Mouse (Mus musculus) cerebellum, adult 9-10 months (tissue): ENCODE measurements at regions not wholly inside any gene's neighbourhood (a gene's known extent, or its start where the extent isn't known, plus 50 kb on each side); places are given as distances from the start of the nearest gene placed in this dataset.

Source experiments
- DNase-seq: peaks from one replicate; pipeline ENCODE4 v3.0.0; 2022

DNA sequence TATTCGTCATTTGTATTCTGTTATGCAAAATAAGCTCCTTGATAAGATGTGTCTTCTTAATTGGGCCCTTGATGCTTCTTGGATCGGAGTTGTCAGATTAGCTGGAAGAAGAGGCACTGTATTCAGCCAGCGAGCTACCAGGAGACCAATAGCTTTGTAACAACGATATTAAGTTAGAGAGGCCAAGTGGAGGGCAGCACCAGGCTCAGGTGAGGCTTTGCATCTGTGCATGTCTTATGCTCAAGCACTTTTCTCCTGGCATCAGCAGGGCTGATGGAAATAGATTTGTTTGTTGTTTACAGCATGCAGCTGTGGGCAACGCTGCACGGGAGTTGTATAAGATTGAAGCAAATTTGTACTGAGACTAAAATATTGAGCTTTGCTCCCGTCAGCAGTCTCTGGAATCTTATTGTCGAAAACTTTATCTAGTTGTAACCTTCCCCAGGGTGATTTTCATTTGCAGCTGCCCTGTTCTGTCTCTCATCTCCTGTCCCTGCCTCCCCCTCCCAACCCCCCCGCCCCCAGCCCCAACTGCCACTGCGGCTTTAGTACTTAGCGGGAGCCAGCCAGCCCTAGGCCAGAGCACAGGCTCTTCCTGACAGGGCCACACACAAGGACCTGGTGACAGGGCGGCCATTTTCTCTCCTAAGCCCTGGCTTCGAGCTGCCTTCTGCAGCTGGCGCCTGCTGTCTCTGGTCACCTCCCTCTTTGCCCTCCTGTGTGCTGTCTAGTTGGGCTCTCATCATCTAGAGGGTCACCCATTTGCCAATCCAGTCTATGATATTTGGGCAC, 247.3 kb downstream of the Tshz3 start:
- no peak for DNase-seq

DNA sequence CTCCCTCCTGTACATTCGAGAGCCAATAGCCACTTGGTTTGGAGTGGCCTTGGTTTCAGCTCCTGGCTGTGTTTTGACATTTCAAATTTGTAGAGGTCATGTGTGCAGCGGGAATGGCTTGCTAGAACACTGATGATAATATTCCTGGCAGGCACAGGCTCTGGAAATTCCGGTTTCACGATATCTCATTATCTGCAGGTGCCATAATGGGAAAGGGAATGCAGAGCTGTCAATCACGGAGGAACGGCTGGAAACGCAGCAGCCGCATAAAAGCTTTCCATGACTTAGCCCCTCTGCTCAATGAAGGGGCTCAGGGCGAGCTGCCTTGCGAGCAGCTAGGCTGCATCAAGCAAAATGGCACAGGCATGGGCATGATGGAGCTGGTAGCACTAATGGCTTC, 251.6 kb downstream of the Tshz3 start:
- no peak for DNase-seq

DNA sequence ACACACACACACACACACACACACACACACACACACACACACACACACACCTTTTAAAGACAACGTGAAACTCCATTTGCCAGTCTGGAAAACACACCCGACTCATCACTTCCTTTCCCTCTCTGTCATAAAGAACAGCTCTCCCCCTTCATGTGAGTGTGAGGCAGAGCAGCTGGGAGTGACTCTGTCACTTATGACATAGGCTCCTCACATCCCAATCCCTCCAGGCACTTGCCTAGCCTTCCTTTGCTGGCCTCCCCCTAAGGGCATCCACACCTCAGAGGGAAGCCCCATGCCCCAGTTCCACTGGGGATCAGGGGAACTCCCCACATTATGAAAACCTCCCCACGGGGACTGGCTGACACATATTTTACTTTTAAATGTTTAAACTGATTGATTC, 257.5 kb downstream of the Tshz3 start:
- no peak for DNase-seq

DNA sequence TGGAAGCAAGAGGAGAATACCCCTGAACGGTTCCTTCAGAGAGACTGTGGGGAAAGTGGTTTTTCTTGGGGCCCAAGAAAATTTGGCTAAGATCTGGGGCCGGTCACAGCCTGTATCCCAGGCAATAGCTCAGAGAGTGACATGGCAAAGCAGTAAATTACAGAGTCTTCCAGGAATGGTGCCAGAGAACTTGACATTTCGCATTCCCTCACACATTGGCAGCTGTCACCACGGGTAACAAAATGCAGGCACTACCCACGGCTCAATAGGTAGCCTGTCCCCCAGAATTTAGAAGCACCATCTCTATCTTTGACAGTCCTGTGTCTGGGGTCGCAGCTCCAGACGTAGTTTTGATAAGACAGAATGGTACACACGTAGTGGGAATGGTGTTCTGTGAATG, 260.3 kb downstream of the Tshz3 start:
- no peak for DNase-seq

DNA sequence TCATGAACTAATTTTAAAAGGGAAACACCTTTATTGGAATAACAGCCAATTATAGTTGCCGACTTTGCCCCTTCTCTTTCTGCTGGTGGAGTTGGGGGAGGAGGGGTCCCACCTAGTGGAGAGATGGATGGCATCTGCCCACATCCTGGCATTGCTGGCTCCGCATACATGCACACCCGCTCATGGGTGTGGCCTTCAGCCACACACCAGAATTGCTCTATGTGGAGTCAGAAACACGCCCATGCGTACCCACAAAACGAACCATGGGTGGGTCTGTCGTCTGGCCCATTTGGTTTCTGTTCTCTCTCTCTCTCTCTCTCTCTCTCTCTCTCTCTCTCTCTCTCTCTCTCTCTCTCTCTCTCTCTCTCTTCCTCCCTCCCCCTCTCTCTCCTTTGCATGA, 273.9 kb downstream of the Tshz3 start:
- no peak for DNase-seq

DNA sequence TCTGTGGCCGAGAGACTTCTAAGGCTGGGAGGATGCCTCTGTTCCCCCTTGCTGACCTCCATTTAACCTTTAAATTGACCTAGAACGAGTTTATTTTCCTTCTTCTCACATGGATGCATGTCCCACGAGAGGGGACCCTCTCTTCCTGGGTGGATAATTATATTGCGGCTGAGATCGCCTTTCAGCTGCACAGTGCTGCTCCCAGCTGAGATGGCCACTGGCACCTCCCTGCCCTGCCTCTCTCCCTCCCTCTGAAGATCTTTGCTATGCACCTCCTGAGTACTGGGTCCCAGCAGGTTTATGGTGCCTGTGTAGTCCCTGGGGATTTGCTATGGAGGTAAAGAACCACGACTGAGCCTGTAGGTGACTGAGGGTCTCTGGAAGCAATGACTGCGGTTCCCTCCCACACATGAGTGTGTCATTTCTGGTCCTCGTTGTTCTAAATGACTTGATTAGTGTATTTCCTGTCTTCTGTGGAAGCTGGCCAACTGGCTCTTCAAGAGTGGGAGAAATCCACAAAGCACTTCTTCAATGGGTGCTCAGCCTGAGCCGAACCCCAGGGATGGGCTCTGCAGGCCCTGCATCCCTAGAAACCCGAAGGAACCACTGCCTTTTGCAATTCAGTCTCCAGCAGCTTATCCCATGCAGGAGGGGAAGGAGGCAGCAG, 275.9 kb downstream of the Tshz3 start:
- DNase-seq, result no peak

DNA sequence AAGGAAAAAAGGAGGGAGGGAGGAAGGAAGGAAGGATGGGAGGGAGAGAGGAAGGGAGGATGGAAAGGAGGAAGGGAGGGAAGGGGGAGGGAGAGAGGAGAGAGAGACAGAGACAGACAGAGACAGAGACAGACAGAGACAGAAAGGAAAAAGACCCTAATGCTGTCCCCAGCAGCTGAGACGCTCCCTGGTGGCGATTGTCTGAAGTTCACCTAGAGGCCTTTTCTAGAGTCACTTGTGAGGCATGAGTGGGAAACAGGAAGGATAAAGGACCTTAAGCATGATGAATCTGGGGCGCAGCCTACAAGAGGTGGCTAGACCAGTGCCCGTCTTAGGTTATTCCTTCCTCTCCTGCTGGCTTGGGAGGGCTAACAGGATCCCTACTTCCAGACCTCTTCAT, 276.7 kb downstream of the Tshz3 start:
- DNase-seq, result peak; percentile 2

DNA sequence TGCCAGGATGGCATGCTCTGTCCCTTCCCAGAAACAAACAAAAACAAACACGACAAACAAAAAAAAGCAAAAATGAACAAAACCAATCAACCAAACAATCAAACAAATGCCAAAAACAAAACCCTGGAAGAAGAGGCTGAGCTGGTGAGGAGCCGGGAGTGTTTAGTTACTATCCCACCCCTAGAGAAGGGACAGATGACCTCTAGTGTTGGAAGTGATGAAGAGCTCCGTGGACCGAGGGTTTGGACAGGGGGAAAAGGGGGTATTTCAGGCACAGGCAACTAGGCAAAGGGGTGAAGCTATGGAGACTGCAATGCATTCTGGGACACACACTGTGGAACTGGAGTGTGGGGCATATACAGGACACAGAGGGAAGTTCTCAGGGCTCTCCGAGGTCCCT, 277.6 kb downstream of the Tshz3 start:
- DNase-seq, result no peak

DNA sequence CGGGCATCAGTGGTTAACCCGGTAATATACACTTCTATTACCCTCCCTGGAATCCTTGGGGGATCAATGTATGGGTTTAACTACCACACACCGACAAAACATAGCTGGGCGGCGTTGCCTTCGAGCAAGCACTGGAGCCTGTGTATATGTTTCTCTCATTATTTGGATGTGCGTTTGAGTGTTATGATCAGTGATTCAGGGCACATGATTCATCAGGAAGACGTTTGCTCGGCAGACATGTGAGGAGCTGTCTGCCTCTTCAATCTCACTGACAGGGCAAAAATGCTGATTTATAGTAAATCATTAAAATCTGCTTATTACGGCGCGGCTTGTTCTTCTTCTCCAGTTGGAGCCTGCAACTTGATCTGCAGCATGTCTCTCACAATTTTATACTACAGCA, 279.9 kb downstream of the Tshz3 start:
- no peak for DNase-seq

DNA sequence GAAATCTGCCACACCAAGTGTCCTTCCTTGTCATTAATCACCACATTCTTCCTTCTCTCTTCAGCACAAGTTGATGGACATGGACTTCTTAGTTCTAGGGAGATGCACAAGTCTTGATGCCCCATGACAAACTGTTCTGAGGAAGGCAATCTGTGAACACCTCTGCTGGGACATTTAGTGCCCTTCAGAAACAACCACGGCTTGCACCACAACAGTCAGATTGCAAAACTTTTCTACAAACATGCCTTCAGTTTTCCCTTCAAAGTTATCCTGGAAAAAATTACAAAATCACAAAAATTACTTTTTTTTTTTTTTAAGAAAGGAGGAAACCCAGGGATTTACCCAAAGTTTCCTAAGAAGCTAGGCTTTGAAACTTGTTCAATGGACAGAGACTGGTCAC, 291.5 kb downstream of the Tshz3 start:
- DNase-seq, result no peak

DNA sequence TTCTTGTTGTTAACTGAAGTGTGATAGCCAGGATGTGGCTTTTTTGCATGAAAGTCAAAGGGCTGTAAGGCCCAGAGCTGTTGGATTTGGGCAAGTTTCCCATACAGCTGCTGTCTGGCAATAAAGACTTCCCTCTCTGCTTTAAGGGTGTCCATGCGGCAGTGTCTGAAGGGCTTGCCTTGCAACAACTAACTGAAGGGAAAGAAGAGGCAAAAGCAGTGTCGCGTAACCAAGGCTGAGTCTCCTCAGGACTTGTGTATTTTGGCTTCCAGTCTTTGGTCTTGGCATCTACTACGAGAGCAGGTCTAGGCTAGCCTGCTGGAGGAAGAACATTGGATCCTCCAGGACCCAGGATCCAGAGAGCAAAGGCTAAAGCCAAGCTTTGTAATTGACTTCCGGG, 306.7 kb downstream of the Tshz3 start:
- no peak for DNase-seq

DNA sequence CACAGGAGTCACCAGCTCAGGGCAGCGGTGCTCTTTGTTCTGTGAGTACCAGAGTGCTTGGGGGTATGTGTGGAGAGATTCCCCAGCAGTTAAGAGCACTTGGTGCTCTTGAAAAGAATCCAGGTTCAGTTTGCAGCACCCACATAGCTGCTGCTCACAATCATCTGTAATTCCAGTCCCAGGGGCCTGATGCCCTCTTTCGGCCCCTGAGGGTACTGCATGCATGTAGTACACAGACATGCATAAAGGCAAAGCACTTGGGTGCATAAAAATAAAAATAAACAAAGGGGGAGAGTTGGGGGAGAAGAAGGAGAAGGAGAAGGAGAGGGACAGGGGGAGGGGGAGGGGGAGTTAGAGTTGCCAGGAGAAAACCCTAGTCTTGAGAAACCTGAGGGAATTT, 307.8 kb downstream of the Tshz3 start:
- DNase-seq, result no peak

DNA sequence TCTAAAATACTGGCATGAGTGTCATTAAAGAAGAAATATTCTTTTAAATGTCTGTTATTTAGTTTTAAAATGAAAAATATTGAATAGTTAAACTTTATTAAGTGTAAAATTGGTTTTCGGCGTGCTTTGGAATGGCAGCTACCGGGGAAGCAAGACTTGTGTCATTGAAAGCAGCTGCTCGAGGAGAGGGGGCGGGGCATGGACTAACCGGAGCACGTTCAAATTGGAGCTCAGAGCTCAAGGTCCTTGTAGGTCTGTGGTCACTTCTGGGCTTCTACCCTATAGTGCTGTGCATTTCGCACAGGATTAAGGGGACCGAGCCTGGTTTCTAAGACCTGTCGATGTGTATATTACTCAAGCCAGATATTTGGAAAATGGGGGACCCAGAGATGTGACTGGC, 309.0 kb downstream of the Tshz3 start:
- DNase-seq, result no peak

DNA sequence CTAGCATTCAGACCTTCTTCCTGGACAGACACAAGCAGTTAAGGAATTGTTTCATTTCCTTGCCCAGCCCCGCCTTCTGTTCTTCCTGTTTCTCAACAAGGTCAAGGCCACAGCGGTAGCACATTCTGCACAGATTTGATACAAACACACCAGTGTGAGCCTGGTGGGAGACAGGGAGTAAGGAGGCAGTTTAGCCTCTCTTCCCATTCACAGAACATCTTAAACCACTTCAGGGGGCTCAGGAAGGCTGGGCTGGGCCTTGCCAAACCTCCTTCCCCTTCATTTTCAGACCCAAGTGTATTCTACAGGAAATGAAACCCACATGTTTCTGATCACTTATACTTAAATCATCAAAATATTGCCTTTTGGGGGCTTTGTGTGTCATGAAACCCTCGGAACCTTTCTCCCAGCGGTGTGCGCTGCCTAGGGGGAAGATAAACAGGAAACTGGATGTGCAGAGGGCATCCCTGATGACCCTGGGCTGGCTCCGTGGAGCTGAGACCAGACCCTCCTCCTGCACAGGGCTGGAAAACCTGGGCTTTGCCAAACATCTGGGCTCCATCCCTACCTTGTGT, 313.3 kb downstream of the Tshz3 start:
- no peak for DNase-seq

DNA sequence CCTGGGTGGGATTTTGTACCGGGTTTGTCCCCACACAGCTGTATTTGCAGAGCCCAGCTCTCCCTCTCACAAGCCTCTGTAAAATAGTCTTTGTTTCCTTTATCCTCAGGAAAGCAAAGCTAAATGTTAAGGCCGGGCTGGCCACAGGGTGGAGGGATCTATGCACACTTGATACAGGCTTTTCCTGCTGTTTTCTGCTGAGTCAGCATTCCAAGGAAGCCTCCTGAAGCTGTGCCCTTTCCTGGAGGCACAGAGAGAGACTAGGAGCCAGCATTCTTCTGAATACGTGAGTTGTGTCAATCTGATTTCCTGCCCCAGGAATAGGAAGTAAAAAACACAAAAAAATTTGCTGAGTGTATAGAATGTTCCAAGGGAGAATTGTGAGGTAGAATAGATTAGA, 322.2 kb downstream of the Tshz3 start:
- DNase-seq, result no peak

DNA sequence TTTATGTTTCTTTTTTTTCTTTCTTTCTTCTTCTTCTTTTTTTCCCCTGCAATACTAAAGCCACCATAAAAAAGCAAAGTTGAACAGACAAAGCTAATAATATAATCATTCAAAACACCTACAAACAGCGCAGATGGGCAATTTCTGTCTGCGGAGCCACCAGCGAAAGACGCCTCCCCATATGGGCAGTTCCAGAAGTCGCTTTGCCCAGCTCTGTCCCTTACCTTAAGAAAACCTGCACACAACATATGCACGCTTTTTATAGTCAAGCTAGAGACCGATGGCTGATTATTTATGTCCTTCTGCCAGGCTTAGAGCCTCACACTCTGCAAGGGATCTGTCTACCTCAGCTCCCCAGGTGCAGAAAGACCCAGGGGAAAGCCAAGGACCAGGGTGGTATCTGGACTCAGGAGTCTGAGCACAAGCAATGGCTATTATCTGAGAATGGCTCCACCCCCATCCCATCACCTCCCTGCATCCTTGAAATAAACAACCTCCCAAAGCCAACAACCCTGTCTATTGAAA, 326.6 kb downstream of the Tshz3 start:
- DNase-seq, result no peak

DNA sequence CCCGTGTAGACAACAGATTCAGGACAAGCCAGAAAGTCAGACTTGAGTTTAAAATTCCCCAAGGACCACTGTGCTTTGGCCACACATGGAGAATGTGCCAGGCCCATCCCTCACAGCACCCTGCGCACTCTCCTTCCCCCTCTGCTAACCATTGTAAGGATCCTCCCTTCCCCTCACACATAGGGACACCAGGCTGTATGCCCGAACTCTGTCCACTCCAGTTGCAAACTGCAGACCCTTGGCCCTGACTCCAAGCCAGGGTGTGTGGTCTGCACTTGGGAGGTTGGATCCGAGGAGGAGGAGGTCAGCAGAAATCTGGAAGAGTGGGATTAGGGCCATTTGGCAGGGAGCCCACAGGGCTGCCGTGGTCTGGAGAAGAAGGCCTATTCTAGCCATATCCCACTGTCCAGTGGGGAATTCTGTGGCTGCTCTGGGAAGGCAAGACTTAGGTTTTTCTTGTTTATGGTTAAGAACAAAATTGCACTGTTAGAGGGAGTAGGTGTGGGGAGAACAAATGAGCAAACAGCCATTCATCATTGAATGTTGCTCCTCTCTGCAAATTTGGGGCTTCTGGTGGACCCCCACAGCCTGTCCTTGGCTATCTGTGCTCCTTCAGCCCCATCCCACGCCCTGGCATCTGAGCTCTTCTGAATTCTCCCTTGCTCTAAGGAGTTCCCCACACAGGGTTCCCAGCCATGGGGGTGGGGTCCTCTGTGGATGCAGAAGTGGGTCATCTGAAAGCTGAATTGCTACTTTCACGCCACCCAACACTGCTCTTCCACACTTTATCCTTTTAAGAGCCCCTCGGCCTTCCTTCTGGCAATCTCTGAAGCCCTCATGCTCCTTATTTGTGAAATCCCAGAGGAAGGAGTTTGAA, 366.9 kb downstream of the Tshz3 start:
- no peak for DNase-seq

DNA sequence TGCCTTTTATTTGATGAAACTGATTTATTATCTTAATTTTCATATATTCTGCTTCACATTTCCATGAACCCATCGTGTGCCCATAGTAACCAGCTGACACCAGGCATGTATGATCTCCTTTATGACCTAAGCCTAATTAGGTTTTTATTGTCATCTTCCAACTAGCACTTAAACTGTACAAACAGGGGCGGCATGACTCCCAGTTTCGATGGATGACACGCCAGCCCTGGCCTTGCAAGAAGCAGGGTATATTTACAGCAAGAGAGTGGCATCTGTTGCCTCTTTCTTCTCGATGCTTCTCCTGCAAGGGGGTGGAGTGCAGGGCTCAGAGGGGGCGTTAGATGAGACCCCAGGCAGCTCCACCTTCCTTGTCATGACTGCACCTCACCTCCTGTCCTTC, 379.8 kb downstream of the Tshz3 start:
- no peak for DNase-seq

DNA sequence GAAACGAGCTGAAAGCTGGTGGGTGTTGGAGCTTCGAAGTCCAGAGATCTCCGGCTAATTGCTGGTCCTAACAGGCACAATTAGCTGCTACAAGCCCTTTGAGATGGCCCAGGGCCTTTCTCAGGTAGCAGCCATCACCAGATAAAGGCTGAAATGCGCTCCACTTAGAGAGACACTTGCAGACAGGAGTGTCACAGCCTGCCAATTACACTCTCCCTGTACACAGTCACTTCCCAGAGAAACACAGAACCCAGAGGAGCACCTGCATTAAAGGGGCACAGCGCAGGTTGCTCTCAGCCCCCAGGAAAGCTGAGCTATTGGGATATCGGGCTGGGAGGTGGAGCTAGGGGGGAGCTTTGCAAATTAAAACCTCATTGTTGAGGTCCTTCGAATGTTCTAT, 380.2 kb downstream of the Tshz3 start:
- DNase-seq, result no peak

DNA sequence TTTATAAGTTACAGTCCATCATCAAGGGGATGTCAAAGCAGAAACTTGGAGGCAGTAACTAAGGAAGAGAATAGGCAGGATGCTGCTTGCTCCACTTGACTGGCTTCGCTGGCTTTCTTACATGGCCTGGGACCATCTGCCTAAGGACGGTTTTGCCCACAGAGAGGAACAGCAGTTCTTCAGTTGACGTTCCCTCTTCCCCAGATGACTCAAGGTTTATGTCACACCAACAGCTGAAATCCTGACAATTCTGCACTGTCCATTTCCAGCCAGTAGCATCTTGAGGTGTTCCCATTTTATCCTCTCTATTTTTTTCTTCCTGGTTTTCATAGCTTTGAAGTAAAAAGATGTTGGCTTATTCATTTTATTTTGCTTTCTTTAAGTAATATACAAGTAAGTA, 391.8 kb downstream of the Tshz3 start:
- no peak for DNase-seq

DNA sequence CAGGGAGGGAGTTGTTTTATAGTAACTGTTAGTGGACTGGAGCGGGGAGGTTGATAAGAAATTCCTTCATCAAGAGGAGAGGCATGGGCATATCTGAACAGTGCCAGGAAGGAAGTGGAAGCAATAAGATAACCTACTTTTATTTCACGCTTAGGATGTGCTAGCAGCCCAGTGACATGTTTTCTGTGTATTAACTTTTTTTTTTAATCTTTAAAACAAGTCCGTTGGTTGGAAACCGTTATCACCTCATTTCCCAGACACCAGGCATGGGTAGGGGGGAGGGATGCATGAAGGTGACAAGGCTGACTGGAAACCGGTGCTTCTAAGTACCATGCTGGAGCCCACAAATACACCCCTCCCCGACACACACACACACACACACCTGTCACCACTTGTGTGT, 394.7 kb downstream of the Tshz3 start:
- DNase-seq, result no peak

DNA sequence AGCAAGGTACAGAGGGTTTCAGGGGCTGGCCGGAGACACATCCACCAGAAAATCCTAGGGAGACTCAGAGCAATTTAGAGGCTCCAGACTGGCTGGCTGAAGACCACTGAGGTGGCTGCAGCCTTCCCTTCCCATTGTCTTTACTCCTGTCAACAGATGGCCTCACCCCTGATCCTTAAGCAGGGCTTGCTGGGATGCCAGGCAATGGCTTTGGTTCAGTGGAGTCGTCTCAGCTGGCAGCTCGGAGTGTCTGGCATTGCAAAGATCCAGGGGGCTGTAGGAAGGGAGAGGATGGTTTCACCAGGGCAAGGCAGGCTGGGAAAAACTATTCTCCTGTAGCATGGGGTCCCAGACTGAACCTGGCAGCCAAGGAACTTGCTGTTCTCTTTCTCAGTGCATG, 395.8 kb downstream of the Tshz3 start:
- no peak for DNase-seq

DNA sequence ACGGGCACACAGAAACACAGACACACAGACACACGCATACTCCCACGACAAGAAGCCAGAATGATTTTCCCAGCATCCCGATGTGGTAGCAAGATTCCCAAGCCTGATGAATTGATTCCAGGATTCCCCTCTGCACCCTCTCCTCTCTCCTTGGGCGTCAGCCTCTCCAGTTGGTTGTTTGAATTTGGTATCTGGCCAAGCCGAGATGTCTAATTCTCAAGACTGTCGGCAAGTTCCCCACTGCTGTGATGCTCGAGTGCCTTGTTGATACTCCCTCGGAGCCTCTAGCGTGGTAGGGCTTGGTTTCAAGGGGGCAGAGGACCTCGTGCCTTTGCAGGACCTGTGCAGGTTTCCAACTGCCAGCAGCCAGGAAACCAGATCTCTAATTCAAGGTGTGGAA, 397.9 kb downstream of the Tshz3 start:
- no peak for DNase-seq
